Mouse (Mus musculus) cerebellum, adult 8-10 months (tissue): ENCODE measurements around the gene Tfpt.
"Not testable (repeated sequence)": the region's sequence is repeated elsewhere in the genome, so short reads cannot be mapped to it uniquely, and the experiment has no call there.

Experiments used
- DNase-seq: peaks from one replicate; pipeline ENCODE4 v3.0.0; 2022

Tfpt gene

DNA sequence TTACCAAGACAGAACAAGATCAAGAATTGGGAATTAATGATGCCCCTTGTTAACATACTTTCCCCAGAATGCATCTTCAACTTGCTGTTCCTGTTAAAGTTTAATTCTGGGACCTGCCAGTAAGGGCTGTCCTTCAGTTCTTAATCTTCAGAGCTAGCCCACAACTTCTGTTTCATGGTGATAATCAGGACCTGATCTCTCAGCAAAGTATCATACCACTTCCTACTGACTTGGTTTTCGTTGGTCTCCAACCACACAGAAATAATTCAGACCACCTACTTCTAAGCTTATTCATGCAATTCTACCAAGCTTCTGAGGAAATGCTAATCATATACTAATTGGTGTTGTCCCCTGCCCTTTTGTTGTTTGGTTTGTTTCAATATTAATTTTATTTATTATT, 57.9 kb downstream of the Tfpt start:
- DNase-seq: no peak

GRCm38 (mm10) chr7:3570580-3570979, 59.1 kb downstream of the Tfpt start:
- not testable (repeated sequence) for DNase-seq
